Mouse (Mus musculus) CD4-positive helper T cell, adult 2 months (primary cell): ENCODE measurements around the gene Saa3.
A peak's percentile ranks its signal among the peaks of the same experiment; 100 is the strongest.
"Not testable (repeated sequence)": the region's sequence is repeated elsewhere in the genome, so short reads cannot be mapped to it uniquely, and the experiment has no call there.

Experiments
- DNase-seq: peaks from one replicate; pipeline ENCODE4 v3.0.0-alpha.2; 2012; ENCODE audit warnings: low read depth, missing footprints, low spot score

Gene Saa3

DNA sequence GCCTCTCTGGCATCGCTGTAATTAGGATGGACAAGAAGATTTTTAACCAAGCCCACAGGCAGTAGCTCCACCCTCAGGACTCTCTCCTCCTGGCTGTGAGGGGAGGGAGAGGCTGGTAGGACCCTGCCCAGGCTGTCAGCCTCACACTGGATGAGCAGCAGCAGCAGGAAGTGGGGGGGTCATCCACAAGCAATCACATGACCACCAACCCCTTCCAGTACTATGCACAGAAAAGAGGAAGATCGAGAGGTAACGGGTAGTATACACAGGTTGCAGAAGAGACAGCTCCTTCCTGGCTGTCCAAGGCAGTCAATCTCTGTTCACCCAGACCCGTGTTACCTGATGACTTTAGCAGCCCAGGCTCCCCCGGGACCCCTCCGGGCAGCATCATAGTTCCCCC lies 3.2 kb downstream of the Saa3 start:
- no peak for DNase-seq

DNA sequence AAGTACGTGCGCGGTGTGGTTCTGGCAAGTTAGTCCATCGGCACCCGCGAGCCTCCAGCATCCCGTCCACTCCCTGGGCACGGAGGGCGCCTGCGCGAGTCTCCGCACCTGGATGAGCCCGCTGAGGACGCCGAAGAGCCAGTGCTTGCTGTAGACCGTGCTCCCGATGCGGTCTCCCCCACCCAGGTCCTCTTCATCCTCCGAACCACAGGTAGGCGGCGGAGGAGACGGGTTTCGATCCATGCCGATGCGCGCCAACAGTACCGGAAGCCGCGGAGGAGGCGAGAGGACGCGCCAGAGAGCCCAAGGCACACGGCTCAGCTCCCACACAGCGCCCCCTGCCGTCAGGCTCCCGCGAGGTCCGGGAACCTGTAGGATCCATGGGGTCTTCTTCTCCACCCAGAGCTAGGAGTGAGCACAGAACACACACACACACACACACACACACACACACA lies 5.1 kb downstream of the Saa3 start, which contains the start of gene Saal1:
Gene Saal1, minus strand, starts transcription at position 291 of the 455 bp plus-strand sequence.
- DNase-seq, result peak; percentile 92

DNA sequence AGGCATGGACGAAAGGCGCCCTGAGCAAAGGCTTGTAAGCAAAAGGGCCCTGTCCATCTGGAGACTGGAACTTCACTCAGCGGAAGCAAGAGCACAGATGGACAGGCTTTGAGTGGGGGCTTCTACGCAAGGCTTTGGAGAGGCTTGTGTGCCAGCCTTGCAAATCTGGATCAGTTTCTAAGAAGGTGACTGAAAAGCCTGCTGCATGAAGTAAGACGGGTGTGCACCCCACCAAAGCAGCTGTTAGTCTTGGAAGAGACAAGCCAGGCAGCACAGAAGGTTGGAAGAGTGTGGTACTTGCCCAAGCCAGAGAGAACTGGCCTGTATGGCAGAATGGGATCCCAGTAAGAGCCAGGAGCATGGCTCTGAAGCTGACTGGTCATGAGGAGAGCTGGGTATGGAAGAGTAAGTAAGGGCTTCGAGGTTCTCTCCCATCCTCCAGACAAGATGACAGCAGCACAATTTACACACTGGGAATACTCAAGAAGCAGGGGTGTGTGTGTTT lies 14.9 kb downstream of the Saa3 start:
- DNase-seq, result no peak

DNA sequence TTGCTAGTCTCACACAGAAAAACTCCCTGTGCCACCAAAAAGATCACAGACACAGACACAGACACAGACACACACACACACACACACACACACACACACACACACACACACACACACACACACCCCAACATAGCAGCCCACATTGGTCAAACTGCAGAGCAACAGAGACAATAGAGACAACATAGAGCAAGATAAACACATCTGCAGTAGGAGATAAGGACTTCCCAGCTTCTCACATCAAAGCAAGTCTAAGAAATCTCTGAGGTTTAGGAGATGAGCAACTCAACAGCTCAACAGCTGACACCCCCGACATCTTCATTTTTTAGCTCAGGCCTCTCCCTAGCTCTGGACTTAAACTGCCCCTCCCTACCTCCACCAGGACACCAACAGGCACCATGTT lies 18.7 kb downstream of the Saa3 start:
- no peak for DNase-seq

GRCm38 (mm10) chr7:46686827-46687226 lies 28.7 kb downstream of the Saa3 start:
- no peak for DNase-seq

GRCm38 (mm10) chr7:46680732-46681131 lies 34.8 kb downstream of the Saa3 start:
- DNase-seq, result no peak

GRCm38 (mm10) chr7:46679044-46679443 lies 36.5 kb downstream of the Saa3 start:
- DNase-seq, result not testable (repeated sequence)

DNA sequence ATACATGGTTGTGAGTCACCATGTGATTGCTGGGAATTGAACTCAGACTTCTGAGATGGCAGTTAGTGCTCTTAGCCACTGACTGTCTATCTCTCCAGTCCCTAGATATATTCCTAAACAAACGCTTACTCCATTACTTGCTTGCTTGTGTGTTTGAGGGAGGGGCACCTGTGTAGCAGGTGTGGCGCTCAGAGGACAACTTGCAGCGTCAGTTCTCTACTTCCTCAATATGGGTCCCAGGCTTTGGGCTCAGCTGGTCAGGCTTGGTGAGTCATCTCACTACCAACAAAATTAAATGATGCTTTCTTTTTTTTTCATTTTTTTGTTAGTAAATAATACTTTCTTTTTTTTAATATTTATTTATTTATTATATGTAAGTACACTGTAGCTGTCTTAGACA lies 37.1 kb downstream of the Saa3 start:
- DNase-seq, result no peak

DNA sequence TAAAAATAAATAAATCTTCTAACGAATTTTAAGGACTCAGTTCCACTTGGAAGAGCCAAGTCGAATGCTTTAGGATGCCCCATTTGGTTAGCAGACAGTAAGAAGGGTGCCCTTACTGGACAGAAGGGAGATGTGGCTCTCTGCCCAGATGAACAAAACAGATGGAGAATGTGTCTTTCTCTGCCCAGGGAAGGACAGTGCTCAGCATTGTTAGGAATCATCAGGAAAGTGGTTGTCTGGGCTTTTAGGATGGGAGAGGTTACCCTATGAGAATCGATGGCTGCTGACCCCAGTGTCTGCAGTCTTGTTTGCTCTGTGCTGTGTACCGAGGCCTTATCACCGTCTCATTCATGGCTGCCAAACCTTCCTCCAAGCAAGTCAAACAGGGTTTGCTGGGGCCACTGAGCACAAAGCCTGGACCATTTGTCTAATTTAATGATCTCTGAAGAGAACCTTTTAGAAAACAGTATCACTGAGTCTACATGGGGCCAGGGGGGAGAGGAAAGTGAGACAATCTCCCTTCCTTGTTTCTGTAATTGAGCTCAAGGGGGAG lies 38.6 kb downstream of the Saa3 start:
- DNase-seq, result no peak

GRCm38 (mm10) chr7:46675886-46676285 lies 39.6 kb downstream of the Saa3 start:
- no peak for DNase-seq

- DNase-seq, result no peak
These were observed 40.4 kb downstream of the Saa3 start for GRCm38 (mm10) chr7:46675061-46675460.

DNA sequence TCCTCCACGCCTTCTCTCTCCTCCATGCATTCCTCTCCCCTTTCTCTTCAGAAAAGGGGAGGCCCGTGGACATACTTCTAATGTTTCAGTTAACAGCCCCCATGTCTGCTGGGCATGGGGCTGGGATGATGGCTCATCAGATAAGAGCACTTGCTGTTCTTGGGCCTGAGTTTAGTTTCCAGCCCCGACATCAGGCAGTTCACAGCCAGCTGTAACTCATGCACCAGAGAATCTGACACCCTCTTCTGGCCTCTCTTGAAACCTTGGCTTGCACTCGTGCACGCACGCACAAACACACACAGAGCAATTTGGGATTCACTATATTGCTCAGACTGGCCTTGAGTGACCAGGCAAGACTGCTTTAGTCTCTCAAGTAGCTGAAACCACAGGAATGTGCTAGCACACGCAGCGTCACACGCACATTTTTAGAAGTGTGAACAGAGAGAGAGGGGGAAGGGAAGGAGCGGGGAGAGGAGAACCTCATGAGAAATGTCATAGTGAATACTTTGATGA lies 43.3 kb downstream of the Saa3 start, which contains the start of gene Tph1:
Gene Tph1, minus strand, starts transcription at position 378 of the 513 bp plus-strand sequence.
- no peak for DNase-seq

- DNase-seq, result peak; percentile 7
These were observed 48.2 kb downstream of the Saa3 start for GRCm38 (mm10) chr7:46667256-46667655.

DNA sequence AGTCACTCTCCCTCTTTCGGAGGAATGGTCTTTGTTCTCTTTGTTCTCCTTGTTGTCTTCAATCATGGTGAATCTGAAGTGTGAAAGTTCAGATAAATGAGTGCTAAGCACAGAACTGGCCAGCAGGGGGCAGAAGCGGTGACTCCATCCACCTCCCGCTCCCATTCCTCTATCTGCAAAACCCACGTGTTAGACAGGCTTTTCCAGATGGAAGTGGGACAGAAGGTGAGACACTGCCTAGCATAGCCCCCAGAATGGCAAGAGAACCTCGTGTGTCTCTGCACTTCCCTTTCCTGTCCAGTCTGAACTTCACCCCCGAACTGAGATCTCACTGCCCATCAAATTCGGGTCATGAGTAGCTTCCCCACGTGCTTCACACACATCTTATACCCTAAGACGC lies 50.3 kb downstream of the Saa3 start:
- DNase-seq, result no peak
